Mouse (Mus musculus) cerebellum, adult 18-20 months (tissue): ENCODE measurements around the gene Vmn2r49.
"Not testable (repeated sequence)": the region's sequence is repeated elsewhere in the genome, so short reads cannot be mapped to it uniquely, and the experiment has no call there.

ENCODE experiments used
- DNase-seq, 2 experiments: peaks; one replicate each; pipeline ENCODE4 v3.0.0; 2021

Vmn2r49 gene

DNA sequence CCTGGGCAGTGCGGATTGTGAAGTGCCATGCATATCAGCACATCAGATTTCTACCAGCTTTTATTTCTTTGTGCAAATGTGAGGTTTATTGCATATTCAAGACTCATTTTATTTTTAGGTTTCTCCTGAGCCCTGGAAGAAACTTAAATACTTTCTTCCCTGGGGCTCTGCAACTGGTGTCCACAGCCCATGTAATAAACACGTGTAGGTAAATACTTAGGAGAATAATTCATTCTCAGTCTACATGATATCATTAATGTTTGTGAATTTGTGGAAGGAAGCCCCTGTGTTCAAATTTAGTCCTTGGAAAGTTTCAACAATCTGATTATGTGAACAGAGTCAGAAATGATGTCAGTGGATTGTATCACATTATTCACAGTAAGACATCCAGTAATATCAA, at the start of gene Vmn2r49:
Gene Vmn2r49 (minus strand): TSS at position 101 of the 400 bp plus-strand sequence.
- DNase-seq: not testable (repeated sequence)

DNA sequence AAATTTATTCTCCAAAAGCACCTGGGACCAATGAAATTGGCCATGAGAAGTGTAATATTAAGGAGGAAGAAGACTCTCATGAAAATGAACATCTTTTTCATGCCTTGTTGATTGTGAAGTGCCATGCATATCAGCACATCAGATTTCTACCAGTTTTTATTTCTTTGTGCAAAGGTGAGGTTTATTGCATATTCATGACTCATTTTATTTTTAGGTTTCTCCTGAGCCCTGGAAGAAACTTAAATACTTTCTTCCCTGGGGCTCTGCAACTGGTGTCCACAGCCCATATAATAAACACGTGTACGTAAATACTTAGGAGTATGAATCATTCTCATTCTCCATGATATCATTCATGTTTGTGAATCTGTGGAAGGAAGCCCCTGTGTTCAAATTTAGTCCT, 38.6 kb downstream of the Vmn2r49 start, which contains the start of gene Vmn2r48:
Gene Vmn2r48 (minus strand): TSS at position 101 of the 400 bp plus-strand sequence.
- not testable (repeated sequence) for DNase-seq
